Mouse (Mus musculus): ENCODE data around the gene Ints13. TPM values are rescaled to one million over a fixed set of nuclear protein-coding genes. Genes with fewer than 3 reads are reported as not detected.
A peak's percentile ranks its signal among the peaks of the same experiment; 100 is the strongest.

Ints13 gene
- polyA plus RNA-seq, 1 experiment from 2014 or later, result 83.1 TPM

DNA sequence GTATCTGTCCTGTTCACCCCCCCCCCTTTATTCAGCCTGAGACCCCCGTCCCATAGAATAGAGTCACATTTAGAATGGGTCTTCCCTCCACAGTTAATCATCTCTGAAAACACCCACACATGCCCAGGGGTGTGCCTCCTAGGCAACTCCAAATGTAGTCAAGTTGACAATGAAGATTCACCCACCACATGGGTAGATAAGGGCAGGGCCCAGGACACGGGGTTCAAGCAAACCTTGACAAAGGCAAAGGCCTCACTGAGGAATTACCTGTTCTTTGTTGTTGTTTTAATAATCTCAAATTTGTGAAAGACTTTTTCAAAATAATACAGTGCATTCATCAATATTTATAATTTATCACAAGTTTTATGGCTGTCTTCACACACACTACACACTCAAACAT, 73.2 kb downstream of the Ints13 start:
- WGBS, result 86% methylated on average over 2 of the region's 2 CpGs

DNA sequence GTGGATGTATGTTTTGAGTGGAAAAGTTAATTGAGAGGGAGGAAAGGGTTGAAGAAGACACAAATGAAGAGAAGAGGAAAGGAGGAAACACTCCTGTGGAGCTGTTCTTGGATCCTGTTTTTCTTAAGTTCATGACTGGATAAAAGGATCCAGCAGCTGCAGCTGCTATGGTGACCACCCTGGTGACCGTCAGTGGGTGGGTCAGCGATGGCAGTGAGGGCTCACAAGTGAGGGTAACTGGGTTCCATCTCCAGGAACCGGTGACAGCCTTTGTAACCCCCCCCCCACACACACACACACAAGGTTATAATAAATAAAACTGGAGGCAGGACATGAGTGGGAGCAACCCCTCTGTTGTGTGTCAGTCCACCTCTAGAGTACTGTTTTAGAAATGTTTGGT, 74.8 kb downstream of the Ints13 start:
- Histone ChIP-seq H3K4me3 (ENCODE audit: low read length) (peak overlapping the region; percentile 79), H3K36me3 (ENCODE audit: insufficient read depth, low read length) (no peaks in the 10 kb centered on the region), H3K4me1 (ENCODE audit: insufficient read depth, low read length) (peaks cover 8% of the 10 kb centered on the region; the same call in 1 of the 2 replicates), H3K9me3 (ENCODE audit: low read length) (no peaks in the 10 kb centered on the region), H3K27me3 (ENCODE audit: insufficient read depth, low read length) (peaks cover 9% of the 10 kb centered on the region; the same call in 1 of the 2 replicates), H3K4me2 (replicated peaks; ENCODE audit: low read depth, low read length) (peak overlapping the region; percentile 95), H3K27ac (ENCODE audit: low read length) (no peak overlapping the region), H3K9ac (replicated peaks; ENCODE audit: low read length) (peak overlapping the region; percentile 75)
- WGBS, result 26% methylated on average over 3 of the region's 3 CpGs
- ATAC-seq (ENCODE audit: low FRiP score, low TSS enrichment), result no peak

More for the DNA sequence above, 73.2 kb downstream of the Ints13 start:
- no peak overlapping the region for H3K4me2 ChIP-seq (replicated peaks; ENCODE audit: low read depth, low read length)
- no peak for ATAC-seq (ENCODE audit: low FRiP score, low TSS enrichment)
- H3K4me1 ChIP-seq (ENCODE audit: insufficient read depth, low read length), result peaks cover 8% of the 10 kb centered on the region; the same call in 1 of the 2 replicates
- no peaks in the 10 kb centered on the region for H3K36me3 ChIP-seq (ENCODE audit: insufficient read depth, low read length)
- no peak overlapping the region for H3K4me3 ChIP-seq (ENCODE audit: low read length)
- no peaks in the 10 kb centered on the region for H3K9me3 ChIP-seq (ENCODE audit: low read length)
- no peak overlapping the region for H3K9ac ChIP-seq (replicated peaks; ENCODE audit: low read length)
- peaks cover 9% of the 10 kb centered on the region; the same call in 1 of the 2 replicates for H3K27me3 ChIP-seq (ENCODE audit: insufficient read depth, low read length)
- no peak overlapping the region for H3K27ac ChIP-seq (ENCODE audit: low read length)

DNA sequence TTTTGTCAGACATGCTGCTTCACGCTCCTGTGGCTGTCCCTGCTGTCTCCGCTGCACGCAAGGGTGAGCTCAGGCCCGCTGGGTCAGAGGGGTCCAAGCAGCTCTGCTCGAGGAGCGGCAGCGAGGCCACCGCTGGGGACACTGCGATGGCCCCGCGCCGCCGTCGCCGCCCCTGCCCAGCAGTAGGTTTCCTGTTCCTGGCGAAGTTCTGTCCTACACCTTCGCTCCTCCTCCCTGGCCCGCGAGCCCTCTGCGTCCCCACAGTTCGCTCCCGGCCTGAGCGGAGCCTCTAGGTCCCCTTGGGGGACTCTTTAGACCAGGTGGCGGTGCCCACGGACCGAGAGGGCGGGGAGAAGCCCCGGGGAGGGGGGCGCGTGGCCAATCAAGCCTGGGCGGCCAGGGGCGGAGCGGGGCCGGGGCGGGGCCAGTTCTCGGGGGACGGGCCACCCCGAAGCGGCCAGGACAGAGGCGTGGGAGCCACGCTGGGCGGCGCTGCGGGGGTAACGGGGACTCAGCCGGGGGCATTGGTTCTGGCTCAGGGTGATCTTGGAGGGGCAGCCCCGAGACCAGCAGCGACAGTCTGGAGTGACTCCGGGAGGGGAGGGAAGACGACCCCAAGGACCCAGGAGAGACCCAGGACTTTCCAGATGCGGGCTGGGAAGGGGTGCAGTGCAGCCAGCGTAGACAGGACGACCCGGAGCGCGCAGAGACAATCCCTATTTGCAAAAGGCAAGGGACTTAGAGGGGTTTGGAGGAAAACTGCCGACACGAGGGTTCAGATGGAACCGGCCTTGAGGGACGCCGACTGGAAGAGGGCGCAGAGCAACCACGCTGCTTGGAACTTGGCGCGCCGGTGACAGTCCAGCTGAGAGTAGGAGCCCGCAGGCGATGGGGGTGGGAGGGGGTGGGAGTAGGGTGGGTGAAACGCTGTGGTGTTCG, 75.5 kb downstream of the Ints13 start, which contains the start of gene Itpr2:
TSS of gene Itpr2 (minus strand) at position 358 of the 939 bp plus-strand sequence.
- Histone ChIP-seq H3K9me3 (ENCODE audit: low read length) (no peaks in the 10 kb centered on the region), H3K27me3 (ENCODE audit: insufficient read depth, low read length) (peaks cover 9% of the 10 kb centered on the region; the same call in 1 of the 2 replicates), H3K27ac (ENCODE audit: low read length) (peak within 1 kb of the TSS; percentile 32), H3K4me3 (ENCODE audit: low read length) (peak within 1 kb of the TSS; percentile 79), H3K36me3 (ENCODE audit: insufficient read depth, low read length) (no peaks in the 10 kb centered on the region), H3K9ac (replicated peaks; ENCODE audit: low read length) (peak within 1 kb of the TSS; percentile 75), H3K4me2 (replicated peaks; ENCODE audit: low read depth, low read length) (peak within 1 kb of the TSS; percentile 95), H3K4me1 (ENCODE audit: insufficient read depth, low read length) (peaks cover 8% of the 10 kb centered on the region; the same call in 1 of the 2 replicates)
- WGBS, result under 1% methylated on average over 65 of the region's 70 CpGs
- peak; percentile 97 for ATAC-seq (ENCODE audit: low FRiP score, low TSS enrichment)

DNA sequence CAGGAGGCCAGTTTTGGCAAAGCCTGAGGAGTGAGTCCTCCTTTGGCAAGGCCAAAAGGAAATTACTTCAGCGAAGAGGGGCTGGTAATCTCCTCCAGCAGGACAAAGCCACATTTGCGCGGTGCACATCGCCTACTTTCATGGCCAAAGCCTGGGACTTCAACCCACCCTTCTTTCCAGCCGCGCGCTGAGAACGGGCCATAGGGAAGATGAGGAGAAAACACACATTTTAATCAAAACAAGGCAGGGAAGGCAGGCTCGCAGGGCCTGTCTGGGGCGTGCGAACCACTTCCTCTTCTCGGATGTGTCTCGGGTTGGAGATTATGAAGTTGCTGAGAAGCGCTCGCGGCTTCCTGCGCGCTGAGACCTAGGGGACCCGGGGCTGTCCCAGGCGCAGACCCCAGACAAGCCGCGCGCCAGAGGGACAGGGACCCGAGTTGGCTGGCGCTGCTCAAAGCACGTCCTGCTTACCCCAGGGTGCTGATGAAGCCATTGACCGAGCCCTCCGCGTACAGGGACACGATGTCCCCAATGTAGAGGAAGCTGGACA, 76.2 kb downstream of the Ints13 start:
- Histone ChIP-seq H3K4me1 (ENCODE audit: insufficient read depth, low read length) (peaks cover 8% of the 10 kb centered on the region; the same call in 1 of the 2 replicates), H3K4me3 (ENCODE audit: low read length) (peak overlapping the region; percentile 79), H3K9me3 (ENCODE audit: low read length) (no peaks in the 10 kb centered on the region), H3K9ac (replicated peaks; ENCODE audit: low read length) (peak overlapping the region; percentile 75), H3K27ac (ENCODE audit: low read length) (peak overlapping the region; percentile 32), H3K4me2 (replicated peaks; ENCODE audit: low read depth, low read length) (peak overlapping the region; percentile 95), H3K36me3 (ENCODE audit: insufficient read depth, low read length) (no peaks in the 10 kb centered on the region), H3K27me3 (ENCODE audit: insufficient read depth, low read length) (peaks cover 9% of the 10 kb centered on the region; the same call in 1 of the 2 replicates)
- ATAC-seq (ENCODE audit: low FRiP score, low TSS enrichment), result peak; percentile 62
- WGBS, result under 1% methylated on average over 30 of the region's 30 CpGs

DNA sequence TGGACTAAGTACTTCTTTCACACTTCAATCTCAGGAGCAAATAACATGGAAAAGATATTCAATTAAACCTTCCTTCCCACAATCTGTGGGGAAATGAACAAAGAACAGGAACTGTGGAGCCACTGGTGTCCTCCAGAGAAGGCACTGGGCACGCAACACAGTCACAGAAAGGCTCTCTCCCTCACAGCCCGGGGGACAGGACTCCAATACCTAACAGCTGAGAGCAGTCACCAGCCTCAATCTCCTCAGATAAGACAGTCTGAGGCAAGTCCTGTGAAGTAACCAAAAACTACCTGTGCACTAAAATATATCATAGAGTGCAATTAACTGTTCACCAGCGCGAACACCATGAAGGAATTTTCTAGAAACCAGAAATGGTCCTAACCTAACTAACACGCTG, 76.9 kb downstream of the Ints13 start:
- H3K27ac ChIP-seq (ENCODE audit: low read length), result no peak overlapping the region
- WGBS, result 75% methylated on average over 5 of the region's 5 CpGs
- H3K4me3 ChIP-seq (ENCODE audit: low read length), result peak overlapping the region; percentile 79
- H3K4me1 ChIP-seq (ENCODE audit: insufficient read depth, low read length), result peaks cover 8% of the 10 kb centered on the region; the same call in 1 of the 2 replicates
- no peak for ATAC-seq (ENCODE audit: low FRiP score, low TSS enrichment)
- no peak overlapping the region for H3K9ac ChIP-seq (replicated peaks; ENCODE audit: low read length)
- no peaks in the 10 kb centered on the region for H3K9me3 ChIP-seq (ENCODE audit: low read length)
- peaks cover 9% of the 10 kb centered on the region; the same call in 1 of the 2 replicates for H3K27me3 ChIP-seq (ENCODE audit: insufficient read depth, low read length)
- H3K36me3 ChIP-seq (ENCODE audit: insufficient read depth, low read length), result no peaks in the 10 kb centered on the region
- H3K4me2 ChIP-seq (replicated peaks; ENCODE audit: low read depth, low read length), result peak overlapping the region; percentile 95

DNA sequence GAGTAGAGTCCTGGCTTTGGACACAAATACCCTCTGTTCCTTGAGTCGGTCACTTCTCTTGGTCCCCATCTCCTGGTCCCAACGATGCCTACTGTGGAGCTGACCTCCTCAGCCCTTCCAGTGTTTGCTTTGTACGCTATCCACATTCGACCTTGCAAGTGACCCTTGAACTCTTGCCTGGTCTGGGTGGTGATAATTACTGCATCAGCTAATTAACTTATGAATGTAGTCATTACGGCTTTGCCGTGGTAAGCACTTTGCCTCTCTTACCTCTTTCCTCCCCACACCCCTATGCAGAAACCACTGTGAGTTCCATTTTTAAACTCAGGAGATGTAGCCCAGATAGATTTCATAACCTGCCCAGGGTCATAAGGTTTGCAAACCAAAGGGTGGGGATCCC, 77.4 kb downstream of the Ints13 start:
- Histone ChIP-seq H3K4me2 (replicated peaks; ENCODE audit: low read depth, low read length) (0 out of 2 replicates have a peak overlapping the region, but pooled peaks have one; percentile 95), H3K4me3 (ENCODE audit: low read length) (no peak overlapping the region), H3K27ac (ENCODE audit: low read length) (no peak overlapping the region), H3K9ac (replicated peaks; ENCODE audit: low read length) (no peak overlapping the region), H3K4me1 (ENCODE audit: insufficient read depth, low read length) (peaks cover 8% of the 10 kb centered on the region; the same call in 1 of the 2 replicates), H3K27me3 (ENCODE audit: insufficient read depth, low read length) (peaks cover 9% of the 10 kb centered on the region; the same call in 1 of the 2 replicates), H3K9me3 (ENCODE audit: low read length) (no peaks in the 10 kb centered on the region), H3K36me3 (ENCODE audit: insufficient read depth, low read length) (no peaks in the 10 kb centered on the region)
- ATAC-seq (ENCODE audit: low FRiP score, low TSS enrichment), result no peak
- 71% methylated on average over 6 of the region's 6 CpGs for WGBS

Other genes starting within 250 kb of the Ints13 start
- 14.0 and 14.5 TPM in 2 replicates for gene Itpr2, start 75.6 kb downstream of the Ints13 start, polyA plus RNA-seq (2015; fragmentation: Nextera tagmentation; extraction: Ambion mirVana)
- gene Fgfr1op2, start 632 bp downstream of the Ints13 start, polyA plus RNA-seq (2015; fragmentation: Nextera tagmentation; extraction: Ambion mirVana), result 92.6 and 92.7 TPM in 2 replicates
- gene Med21, start 64.7 kb upstream of the Ints13 start, polyA plus RNA-seq (2015; fragmentation: Nextera tagmentation; extraction: Ambion mirVana), result 142 and 151 TPM in 2 replicates
- gene Tm7sf3, start 65.0 kb upstream of the Ints13 start, polyA plus RNA-seq (2015; fragmentation: Nextera tagmentation; extraction: Ambion mirVana), result 41.9 and 44.7 TPM in 2 replicates
- gene Stk38l, start 147.2 kb upstream of the Ints13 start, polyA plus RNA-seq (2015; fragmentation: Nextera tagmentation; extraction: Ambion mirVana), result 15.4 and 15.8 TPM in 2 replicates
- gene Arntl2, start 218.2 kb upstream of the Ints13 start, polyA plus RNA-seq (2015; fragmentation: Nextera tagmentation; extraction: Ambion mirVana), result 3.0 and 4.7 TPM in 2 replicates

Data from kidney, embryonic 16.5 days (tissue).